Mouse (Mus musculus): ENCODE measurements around the gene Senp7. TPM values are rescaled to one million over a fixed set of nuclear protein-coding genes. Genes with fewer than 3 reads are reported as not detected.

Senp7 gene
- polyA plus RNA-seq, 1 experiment: 7.9 TPM

DNA sequence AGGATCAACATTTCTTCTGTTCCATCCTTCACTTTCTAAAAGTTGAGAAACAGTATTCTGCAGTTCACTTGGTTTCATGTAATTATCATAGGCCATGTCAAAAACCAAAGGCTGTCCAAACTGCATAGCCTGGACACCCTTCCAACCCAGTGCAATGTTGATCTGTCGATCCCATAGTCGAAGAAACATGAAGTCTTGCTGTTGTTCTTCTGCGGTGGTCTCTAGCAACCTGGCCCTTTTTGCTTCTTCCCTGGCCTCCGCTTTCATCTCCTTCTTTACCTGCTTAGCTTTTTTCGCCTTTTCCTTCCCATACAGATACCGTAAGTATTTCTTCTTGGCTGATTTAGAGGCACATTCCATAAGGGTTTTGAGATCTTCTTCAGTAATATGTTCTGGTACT lies 13.6 kb upstream of the Senp7 start:
- H3K27me3 ChIP-seq (replicated peaks): no peaks in the 10 kb centered on the region
- H3K9me3 ChIP-seq: no peaks in the 10 kb centered on the region
- no peak overlapping the region for H3K4me3 ChIP-seq (replicated peaks)
- peaks cover 43% of the 10 kb centered on the region for H3K36me3 ChIP-seq (replicated peaks; ENCODE audit: low read length)
- H3K4me1 ChIP-seq: peaks cover 44% of the 10 kb centered on the region
- no peak for TF ChIP-seq FLI1 (IDR thresholded peaks at IDR 0.05; ENCODE audit: low read length)
- no peak for TF ChIP-seq GATA1 (IDR thresholded peaks at IDR 0.05; ENCODE audit: borderline replicate concordance, low read length)

DNA sequence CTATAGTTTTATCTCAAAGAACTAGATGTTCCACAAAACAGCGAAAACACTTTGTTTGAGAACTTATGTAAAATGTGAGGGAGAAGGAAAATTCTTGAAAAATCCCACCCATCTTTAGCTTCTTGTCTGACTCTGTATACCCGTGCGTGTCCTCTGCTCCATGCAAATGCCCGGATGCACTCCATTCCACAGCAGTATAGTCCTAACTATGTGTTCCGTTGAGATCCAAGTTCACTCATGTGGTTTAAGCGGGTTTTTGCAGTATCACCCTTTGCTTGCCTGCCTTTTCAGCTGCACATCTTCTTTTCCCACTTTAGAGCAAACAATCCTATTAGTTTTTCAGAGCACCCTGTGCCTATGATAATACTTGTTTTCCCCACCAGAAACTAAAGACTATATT lies 11.6 kb upstream of the Senp7 start:
- H3K4me3 ChIP-seq (replicated peaks): peak overlapping the region; percentile 94
- no peaks in the 10 kb centered on the region for H3K9me3 ChIP-seq
- no peak for TF ChIP-seq GATA1 (IDR thresholded peaks at IDR 0.05; ENCODE audit: borderline replicate concordance, low read length)
- TF ChIP-seq FLI1 (IDR thresholded peaks at IDR 0.05; ENCODE audit: low read length): no peak
- H3K36me3 ChIP-seq (replicated peaks; ENCODE audit: low read length): peaks cover 40% of the 10 kb centered on the region
- H3K27me3 ChIP-seq (replicated peaks): no peaks in the 10 kb centered on the region
- peaks cover 33% of the 10 kb centered on the region for H3K4me1 ChIP-seq

DNA sequence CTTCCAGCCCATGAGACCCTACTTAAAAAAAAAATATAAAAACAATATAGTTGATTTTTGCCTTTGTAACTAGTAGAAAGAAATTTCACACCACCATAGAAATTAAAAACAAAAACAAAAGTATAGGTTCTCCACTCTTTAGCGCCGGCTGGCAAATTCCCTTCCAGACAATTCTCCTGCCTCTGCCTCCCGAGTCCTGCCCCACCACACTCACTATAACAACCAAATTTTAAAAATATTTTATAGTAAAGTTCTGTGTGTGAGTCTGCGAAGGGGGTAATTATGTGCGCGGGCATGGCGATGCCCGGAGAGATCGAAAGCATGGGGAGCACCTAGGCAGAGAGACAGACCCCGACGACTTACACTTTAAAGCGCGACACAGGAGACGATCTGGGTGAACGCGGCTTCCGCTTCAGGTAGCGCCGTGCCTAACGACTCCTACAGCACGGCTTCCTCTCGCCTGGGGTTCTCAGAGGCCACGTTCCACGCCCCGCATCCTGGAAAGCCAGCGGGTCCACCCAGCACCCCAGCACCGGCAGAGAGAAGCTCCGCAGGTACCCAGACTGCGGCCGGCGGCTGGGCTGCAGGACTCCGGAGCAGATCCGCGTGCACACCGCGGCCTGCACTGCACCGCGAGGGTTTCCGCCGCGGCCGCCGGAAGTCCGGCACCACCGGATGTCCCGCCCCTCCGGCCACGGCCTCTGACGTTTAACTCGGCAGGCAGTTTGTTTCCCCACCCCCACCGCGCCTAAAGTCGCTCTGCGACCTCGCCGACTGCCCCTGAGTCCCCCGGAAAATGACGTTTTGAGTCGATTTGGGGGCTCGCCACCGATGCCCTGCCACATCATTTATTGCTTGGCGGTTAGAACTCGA lies 10.8 kb upstream of the Senp7 start, which contains the start of gene Trmt10c:
TSS of gene Trmt10c (minus strand) at position 682 of the 873 bp plus-strand sequence.
- Histone ChIP-seq H3K27me3 (replicated peaks) (no peaks in the 10 kb centered on the region), H3K4me3 (replicated peaks) (peak within 1 kb of the TSS; percentile 94), H3K4me1 (peaks cover 31% of the 10 kb centered on the region), H3K9me3 (no peaks in the 10 kb centered on the region), H3K36me3 (replicated peaks; ENCODE audit: low read length) (peaks cover 31% of the 10 kb centered on the region)
- TF ChIP-seq FLI1 (IDR thresholded peaks at IDR 0.05; ENCODE audit: low read length) (peak; percentile 80; the same call in 1 of the 2 replicates), GATA1 (IDR thresholded peaks at IDR 0.05; ENCODE audit: borderline replicate concordance, low read length) (no peak)

DNA sequence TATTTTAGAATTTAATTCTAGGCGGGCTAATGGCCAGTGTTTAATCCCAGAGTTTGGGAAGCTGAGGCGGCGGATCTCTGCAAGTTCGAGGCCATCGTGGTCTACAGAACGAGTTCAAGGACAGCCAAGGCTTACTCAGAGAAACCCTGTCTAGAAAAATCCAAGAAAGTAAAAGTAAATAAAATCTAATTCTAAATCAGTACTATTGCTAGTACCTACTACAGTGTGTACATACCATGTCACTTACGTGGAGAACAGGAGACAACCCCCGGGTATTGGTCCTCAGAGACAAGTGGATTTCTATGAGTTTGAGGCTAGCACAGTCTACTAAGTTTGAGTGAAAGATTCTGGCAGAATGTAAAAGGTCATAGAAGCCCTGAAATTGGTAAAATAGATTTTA lies 10.0 kb upstream of the Senp7 start:
- H3K36me3 ChIP-seq (replicated peaks; ENCODE audit: low read length): peaks cover 25% of the 10 kb centered on the region
- H3K27me3 ChIP-seq (replicated peaks): no peaks in the 10 kb centered on the region
- no peak for TF ChIP-seq GATA1 (IDR thresholded peaks at IDR 0.05; ENCODE audit: borderline replicate concordance, low read length)
- no peak for TF ChIP-seq FLI1 (IDR thresholded peaks at IDR 0.05; ENCODE audit: low read length)
- peak overlapping the region; percentile 94 for H3K4me3 ChIP-seq (replicated peaks)
- no peaks in the 10 kb centered on the region for H3K9me3 ChIP-seq
- H3K4me1 ChIP-seq: peaks cover 24% of the 10 kb centered on the region

DNA sequence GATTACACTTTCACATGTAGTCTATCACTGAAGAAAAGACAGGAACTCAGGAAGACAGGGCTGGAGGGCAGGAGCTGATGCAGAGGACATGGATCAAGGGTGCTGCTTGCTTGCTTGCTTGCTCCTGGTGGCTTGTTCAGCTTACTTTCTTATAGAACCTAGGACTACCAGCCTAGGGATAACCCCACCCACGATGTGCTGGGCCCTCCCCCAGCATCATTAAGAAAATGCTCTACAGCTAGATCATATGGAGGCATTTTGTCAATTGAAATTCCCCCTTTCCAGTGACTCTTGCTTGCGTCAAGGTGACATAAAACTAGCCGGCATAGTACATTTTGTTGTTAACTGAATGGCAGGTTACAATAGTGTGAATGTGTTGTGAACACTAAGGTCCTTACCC lies 7.8 kb downstream of the Senp7 start:
- Histone ChIP-seq H3K36me3 (replicated peaks; ENCODE audit: low read length) (no peaks in the 10 kb centered on the region), H3K27me3 (replicated peaks) (no peaks in the 10 kb centered on the region), H3K9me3 (no peaks in the 10 kb centered on the region), H3K4me3 (replicated peaks) (no peak overlapping the region), H3K4me1 (no peaks in the 10 kb centered on the region)
- TF ChIP-seq GATA1 (IDR thresholded peaks at IDR 0.05; ENCODE audit: borderline replicate concordance, low read length): no peak
- no peak for TF ChIP-seq FLI1 (IDR thresholded peaks at IDR 0.05; ENCODE audit: low read length)

DNA sequence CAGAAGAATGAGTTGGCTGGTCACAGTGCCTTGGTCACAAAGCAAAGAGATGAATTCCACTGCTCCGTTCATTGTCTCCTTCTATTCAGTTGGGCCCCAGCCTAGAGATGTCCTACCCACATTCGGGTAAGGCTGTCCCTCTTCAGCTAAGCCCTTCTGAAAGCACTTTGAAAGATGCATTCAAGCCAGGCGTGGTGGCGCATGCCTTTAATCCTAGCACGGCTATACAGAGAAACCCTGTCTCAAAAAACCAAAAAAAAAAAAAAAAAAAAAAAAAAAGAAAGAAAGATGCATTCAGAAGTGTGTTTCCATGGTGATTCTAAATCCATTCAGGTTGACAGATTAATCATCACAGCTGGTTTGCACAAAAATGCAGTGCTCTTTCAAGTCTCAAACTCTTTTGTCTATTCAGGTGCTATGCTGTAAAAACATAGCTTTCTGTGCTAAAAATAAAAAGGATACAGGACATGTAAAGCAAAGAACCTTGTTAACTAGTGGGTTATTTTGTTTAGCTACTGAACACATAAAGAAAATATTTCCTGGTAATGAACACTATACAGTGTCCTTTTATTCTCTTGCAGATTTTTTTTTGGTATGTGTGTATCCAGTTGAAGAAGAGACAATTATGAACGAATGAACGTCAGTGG lies 8.9 kb downstream of the Senp7 start:
- Histone ChIP-seq H3K4me3 (replicated peaks) (no peak overlapping the region), H3K9me3 (no peaks in the 10 kb centered on the region), H3K27me3 (replicated peaks) (no peaks in the 10 kb centered on the region), H3K36me3 (replicated peaks; ENCODE audit: low read length) (no peaks in the 10 kb centered on the region), H3K4me1 (no peaks in the 10 kb centered on the region)
- TF ChIP-seq FLI1 (IDR thresholded peaks at IDR 0.05; ENCODE audit: low read length): no peak
- no peak for TF ChIP-seq GATA1 (IDR thresholded peaks at IDR 0.05; ENCODE audit: borderline replicate concordance, low read length)

DNA sequence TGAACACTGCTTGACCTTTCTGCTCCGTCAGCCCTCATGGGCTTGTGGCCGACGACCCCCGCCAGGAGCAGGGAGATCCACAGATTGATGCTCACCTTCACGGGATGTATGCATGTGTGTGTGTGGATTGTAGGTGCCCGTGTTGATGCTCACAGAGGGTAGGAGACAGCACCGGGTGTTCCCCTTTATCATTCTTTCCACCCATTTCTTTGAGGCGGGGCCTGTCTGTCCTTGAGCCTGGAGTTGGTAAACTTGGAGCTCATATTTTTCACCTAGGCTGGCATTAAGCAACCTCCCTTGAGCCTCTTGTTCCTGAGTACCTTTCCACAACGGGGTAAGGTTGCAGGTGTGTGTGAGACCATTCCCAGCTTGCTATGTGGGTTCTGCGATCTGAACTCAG lies 10.0 kb downstream of the Senp7 start:
- Histone ChIP-seq H3K9me3 (no peaks in the 10 kb centered on the region), H3K4me3 (replicated peaks) (no peak overlapping the region), H3K4me1 (no peaks in the 10 kb centered on the region), H3K27me3 (replicated peaks) (no peaks in the 10 kb centered on the region), H3K36me3 (replicated peaks; ENCODE audit: low read length) (no peaks in the 10 kb centered on the region)
- TF ChIP-seq GATA1 (IDR thresholded peaks at IDR 0.05; ENCODE audit: borderline replicate concordance, low read length) (no peak), FLI1 (IDR thresholded peaks at IDR 0.05; ENCODE audit: low read length) (no peak)

DNA sequence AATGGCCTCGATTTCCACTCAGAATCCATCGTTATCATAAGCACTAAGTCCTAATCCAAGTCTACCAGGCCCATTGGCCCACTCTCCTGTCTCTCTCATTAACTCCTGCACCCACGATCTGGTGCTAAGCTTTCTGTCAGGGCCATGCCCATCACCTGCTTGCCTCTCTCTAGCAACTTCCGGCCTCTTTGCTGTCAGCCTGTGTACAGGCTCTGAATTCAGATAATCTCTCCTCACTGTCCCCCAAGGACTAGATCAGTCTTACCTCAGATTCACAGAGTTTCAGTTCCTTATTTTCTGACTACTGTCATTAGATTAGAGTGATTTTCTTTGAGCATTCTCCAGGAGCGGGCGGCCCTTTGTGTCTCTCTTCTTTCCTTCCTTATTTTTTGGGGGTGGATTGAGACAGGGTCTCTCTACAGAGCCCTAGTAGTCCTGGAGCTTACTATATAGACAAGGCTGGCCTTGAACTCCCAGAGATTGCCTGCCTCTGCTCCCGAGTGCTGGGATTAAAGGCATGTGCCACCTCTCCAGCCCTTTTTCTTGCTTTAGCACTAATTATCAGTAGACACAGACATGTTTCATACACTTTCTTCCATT lies 14.0 kb downstream of the Senp7 start:
- Histone ChIP-seq H3K36me3 (replicated peaks; ENCODE audit: low read length) (no peaks in the 10 kb centered on the region), H3K4me1 (peaks cover 4% of the 10 kb centered on the region; the same call in 1 of the 2 replicates), H3K4me3 (replicated peaks) (no peak overlapping the region), H3K9me3 (no peaks in the 10 kb centered on the region), H3K27me3 (replicated peaks) (no peaks in the 10 kb centered on the region)
- TF ChIP-seq GATA1 (IDR thresholded peaks at IDR 0.05; ENCODE audit: borderline replicate concordance, low read length) (no peak), FLI1 (IDR thresholded peaks at IDR 0.05; ENCODE audit: low read length) (no peak)

DNA sequence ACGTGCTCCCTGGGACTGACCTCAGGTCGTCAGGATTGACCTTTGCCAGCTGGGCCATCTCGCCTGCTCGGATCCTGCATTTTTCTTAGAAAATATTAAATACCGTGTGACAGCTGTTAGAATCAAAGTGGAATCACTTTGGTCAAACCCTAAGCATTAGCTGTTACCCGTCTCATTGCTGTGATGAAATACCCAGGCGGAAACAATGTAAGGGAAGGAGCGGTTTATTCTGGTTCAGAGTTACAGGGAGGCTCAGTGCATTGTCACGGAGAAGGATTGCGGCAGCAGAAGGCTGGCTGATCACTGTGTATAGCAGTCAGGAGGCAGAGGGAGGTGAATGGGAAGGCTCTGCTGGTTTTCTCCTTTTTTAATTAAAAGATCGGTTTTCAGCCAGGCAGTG lies 14.8 kb downstream of the Senp7 start:
- Histone ChIP-seq H3K27me3 (replicated peaks) (no peaks in the 10 kb centered on the region), H3K4me3 (replicated peaks) (no peak overlapping the region), H3K9me3 (no peaks in the 10 kb centered on the region), H3K4me1 (peaks cover 7% of the 10 kb centered on the region), H3K36me3 (replicated peaks; ENCODE audit: low read length) (no peaks in the 10 kb centered on the region)
- TF ChIP-seq FLI1 (IDR thresholded peaks at IDR 0.05; ENCODE audit: low read length) (no peak), GATA1 (IDR thresholded peaks at IDR 0.05; ENCODE audit: borderline replicate concordance, low read length) (no peak)

All from megakaryocyte, embryonic 14.5 days (primary cell).